Mouse (Mus musculus): ENCODE data around the gene AU040320. TPM values are rescaled to one million over a fixed set of nuclear protein-coding genes. Genes with fewer than 3 reads are reported as not detected.
A peak's percentile ranks its signal among the peaks of the same experiment; 100 is the strongest.

Gene AU040320
- polyA plus RNA-seq, 1 experiment from 2014 or later: 20.7 TPM

DNA sequence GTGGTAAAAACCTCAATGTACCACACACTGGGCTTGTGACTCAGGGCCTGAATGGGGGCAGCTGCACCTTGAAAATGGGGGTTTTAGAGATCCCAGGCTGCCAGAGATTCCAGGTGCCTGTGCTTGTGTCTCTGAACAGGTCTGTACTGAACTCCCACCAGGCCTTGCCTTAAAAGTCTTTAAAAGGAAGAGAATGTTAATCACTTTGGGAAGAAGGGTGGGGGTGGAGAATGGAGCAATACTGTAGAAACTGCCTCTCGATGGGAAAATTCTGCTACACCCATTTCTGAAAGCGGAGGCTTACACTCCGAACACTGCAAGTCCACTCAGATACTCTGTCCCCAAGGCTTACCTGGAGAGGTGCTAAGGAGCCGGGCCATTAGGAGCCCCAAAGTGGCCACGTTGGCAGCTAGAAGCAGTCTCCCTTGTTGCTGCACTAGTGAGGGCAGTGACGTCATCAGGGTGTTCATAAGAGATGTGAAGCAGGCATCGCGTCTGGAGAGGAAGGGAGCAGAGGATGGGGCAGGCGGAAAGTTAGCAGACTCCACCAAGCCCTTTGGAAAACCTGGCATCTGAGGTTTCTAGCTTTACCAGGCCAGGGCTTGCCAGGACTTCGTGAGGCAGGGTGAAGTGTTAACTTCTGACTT lies 7.0 kb upstream of the AU040320 start:
- Histone ChIP-seq H3K4me2 (no peak overlapping the region), H3K9ac (ENCODE audit: low read depth, low read length) (no peak overlapping the region), H3K36me3 (ENCODE audit: control insufficient read depth, insufficient read depth, low read length) (peaks cover 9% of the 10 kb centered on the region), H3K4me1 (ENCODE audit: control insufficient read depth, insufficient read depth, low read length) (no peaks in the 10 kb centered on the region; the same call in 1 of the 2 replicates), H3K9me3 (replicated peaks; ENCODE audit: control insufficient read depth, low read length) (no peaks in the 10 kb centered on the region), H3K27me3 (ENCODE audit: control insufficient read depth, insufficient read depth, low read length) (no peaks in the 10 kb centered on the region), H3K4me3 (ENCODE audit: low read depth, low read length) (no peak overlapping the region), H3K27ac (ENCODE audit: low read depth, low read length) (no peak overlapping the region)
- ATAC-seq (replicated peaks; ENCODE audit: insufficient number of reproducible peaks, low FRiP score, low TSS enrichment): no peak
- 71% methylated on average over 10 of the region's 10 CpGs for WGBS (ENCODE audit: insufficient replicate concordance)

DNA sequence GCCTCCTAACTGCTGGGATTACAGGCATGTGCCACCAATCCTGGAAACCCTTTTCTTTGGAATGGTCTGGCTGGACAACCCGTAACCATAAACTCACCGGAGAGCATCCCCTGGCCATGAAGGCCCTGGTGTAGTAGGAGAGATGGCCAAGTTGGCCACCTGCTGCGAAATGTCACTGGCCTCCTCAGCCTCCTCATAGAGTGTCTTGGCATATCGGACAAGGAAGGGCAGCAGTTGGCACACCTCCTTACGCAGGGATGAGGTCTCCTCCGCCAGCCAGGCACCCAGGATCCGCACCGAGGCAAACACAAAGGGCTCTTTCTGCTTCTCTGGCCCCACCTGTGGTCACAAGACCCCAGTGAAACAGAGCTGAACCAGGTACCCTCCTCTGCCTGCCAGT lies 5.0 kb upstream of the AU040320 start:
- 94% methylated on average over 8 of the region's 8 CpGs for WGBS (ENCODE audit: insufficient replicate concordance)
- Histone ChIP-seq H3K4me2 (no peak overlapping the region), H3K4me1 (ENCODE audit: control insufficient read depth, insufficient read depth, low read length) (peaks cover 10% of the 10 kb centered on the region), H3K9ac (ENCODE audit: low read depth, low read length) (0 out of 2 replicates have a peak overlapping the region, but pooled peaks have one; percentile 34), H3K4me3 (ENCODE audit: low read depth, low read length) (no peak overlapping the region), H3K27ac (ENCODE audit: low read depth, low read length) (no peak overlapping the region), H3K27me3 (ENCODE audit: control insufficient read depth, insufficient read depth, low read length) (no peaks in the 10 kb centered on the region), H3K36me3 (ENCODE audit: control insufficient read depth, insufficient read depth, low read length) (peaks cover 9% of the 10 kb centered on the region), H3K9me3 (replicated peaks; ENCODE audit: control insufficient read depth, low read length) (no peaks in the 10 kb centered on the region)
- no peak for ATAC-seq (replicated peaks; ENCODE audit: insufficient number of reproducible peaks, low FRiP score, low TSS enrichment)

DNA sequence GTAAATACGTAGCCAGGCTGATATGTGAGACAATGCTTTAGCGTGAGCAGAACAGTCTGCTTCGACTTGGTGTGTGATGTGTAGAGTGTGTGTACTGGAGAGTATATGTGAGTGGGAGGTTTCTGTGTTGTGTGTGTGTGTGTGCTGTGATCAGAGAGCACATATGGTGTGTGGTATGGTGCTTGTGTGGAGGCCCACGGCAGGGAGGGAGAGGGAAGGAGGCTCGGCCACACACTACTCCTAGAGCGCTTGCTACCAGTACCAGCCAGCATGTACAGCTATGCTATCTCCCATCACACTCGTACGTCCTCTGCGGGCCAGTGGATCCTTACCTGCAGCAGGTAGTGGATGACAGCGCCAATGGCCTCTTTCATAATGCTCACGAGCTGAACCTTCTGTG lies 3.8 kb upstream of the AU040320 start:
- 79% methylated on average over 11 of the region's 11 CpGs for WGBS (ENCODE audit: insufficient replicate concordance)
- H3K27me3 ChIP-seq (ENCODE audit: control insufficient read depth, insufficient read depth, low read length): no peaks in the 10 kb centered on the region
- H3K4me3 ChIP-seq (ENCODE audit: low read depth, low read length): no peak overlapping the region
- peaks cover 14% of the 10 kb centered on the region for H3K4me1 ChIP-seq (ENCODE audit: control insufficient read depth, insufficient read depth, low read length)
- no peak overlapping the region for H3K4me2 ChIP-seq
- H3K9ac ChIP-seq (ENCODE audit: low read depth, low read length): no peak overlapping the region
- no peaks in the 10 kb centered on the region for H3K9me3 ChIP-seq (replicated peaks; ENCODE audit: control insufficient read depth, low read length)
- ATAC-seq (replicated peaks; ENCODE audit: insufficient number of reproducible peaks, low FRiP score, low TSS enrichment): no peak
- H3K36me3 ChIP-seq (ENCODE audit: control insufficient read depth, insufficient read depth, low read length): peaks cover 9% of the 10 kb centered on the region
- H3K27ac ChIP-seq (ENCODE audit: low read depth, low read length): no peak overlapping the region

DNA sequence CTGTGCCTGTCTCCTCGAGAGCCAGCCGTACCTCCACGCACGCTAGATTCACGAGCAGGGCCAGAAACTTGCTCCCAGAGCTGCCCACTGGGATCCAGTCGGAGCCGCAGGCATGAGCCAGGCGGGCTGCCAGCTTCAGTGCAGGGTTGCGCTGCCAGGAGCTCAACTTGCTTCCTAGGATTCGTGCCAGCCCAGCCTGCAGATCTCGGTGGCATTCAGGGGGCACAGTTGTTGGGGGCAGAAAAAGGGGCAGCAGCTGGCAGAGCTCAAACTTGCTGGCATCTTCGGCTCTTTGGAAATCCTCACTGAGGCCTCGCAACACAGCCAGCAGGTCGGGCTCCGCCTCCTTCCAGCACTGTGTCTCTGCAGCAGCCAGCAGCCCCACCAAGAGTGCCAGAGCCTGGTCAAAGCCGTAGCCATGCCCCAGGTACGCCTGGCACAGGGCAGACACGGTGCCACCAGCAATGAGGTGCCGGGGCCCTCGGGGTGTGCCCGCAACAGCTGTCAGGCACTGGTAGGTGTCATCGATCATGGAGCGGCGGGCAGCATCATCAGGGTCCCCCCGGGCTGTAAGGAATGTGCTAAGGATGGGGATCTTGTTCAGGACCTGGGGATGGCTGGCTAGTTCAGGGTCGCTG lies 3.2 kb upstream of the AU040320 start:
- Histone ChIP-seq H3K4me2 (no peak overlapping the region), H3K36me3 (ENCODE audit: control insufficient read depth, insufficient read depth, low read length) (peaks cover 9% of the 10 kb centered on the region)
- WGBS (ENCODE audit: insufficient replicate concordance): 90% methylated on average over 26 of the region's 26 CpGs

DNA sequence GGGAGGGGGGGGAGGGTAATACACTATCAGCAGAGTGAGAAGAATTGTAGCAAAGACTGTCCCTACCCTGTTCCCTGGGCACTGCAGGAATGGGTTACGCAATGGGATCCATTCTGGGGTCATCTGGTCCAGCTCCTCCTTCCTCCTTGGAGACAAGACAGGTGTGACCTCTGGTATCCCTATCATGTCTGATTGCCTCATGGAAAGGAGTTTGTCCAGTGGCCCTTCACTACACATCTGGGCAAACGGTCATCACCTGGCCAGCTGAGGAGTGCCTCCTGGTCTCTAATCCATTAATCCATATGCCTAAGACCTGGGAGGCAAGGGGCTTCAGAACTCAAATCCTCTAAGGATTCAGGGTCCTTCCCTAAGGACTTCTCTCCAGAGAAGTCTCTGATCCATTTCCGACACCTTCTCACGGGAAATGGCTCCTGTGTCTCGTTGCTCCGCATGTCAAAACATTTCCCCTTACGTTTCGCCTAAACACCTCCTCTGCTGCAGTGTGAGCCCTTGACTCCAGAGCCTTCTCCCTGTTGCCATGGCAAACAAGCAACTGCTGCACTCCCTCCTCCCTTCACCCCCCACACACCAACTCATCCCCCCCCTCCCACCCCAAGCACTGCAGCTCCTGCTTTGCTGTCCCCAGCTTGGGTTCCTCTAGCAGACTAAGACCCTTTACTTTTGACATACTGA lies 2.3 kb upstream of the AU040320 start:
- Histone ChIP-seq H3K27me3 (ENCODE audit: control insufficient read depth, insufficient read depth, low read length) (no peaks in the 10 kb centered on the region), H3K27ac (ENCODE audit: low read depth, low read length) (no peak overlapping the region), H3K36me3 (ENCODE audit: control insufficient read depth, insufficient read depth, low read length) (peaks cover 6% of the 10 kb centered on the region; the same call in 1 of the 2 replicates), H3K4me3 (ENCODE audit: low read depth, low read length) (no peak overlapping the region), H3K4me1 (ENCODE audit: control insufficient read depth, insufficient read depth, low read length) (peaks cover 14% of the 10 kb centered on the region), H3K9me3 (replicated peaks; ENCODE audit: control insufficient read depth, low read length) (no peaks in the 10 kb centered on the region), H3K4me2 (0 out of 2 replicates have a peak overlapping the region, but pooled peaks have one; percentile 94), H3K9ac (ENCODE audit: low read depth, low read length) (0 out of 2 replicates have a peak overlapping the region, but pooled peaks have one; percentile 39)
- 72% methylated on average over 8 of the region's 8 CpGs for WGBS (ENCODE audit: insufficient replicate concordance)
- ATAC-seq (replicated peaks; ENCODE audit: insufficient number of reproducible peaks, low FRiP score, low TSS enrichment): no peak

More for the DNA sequence above, 3.2 kb upstream of the AU040320 start:
- no peak overlapping the region for H3K9ac ChIP-seq (ENCODE audit: low read depth, low read length)
- no peaks in the 10 kb centered on the region for H3K27me3 ChIP-seq (ENCODE audit: control insufficient read depth, insufficient read depth, low read length)
- ATAC-seq (replicated peaks; ENCODE audit: insufficient number of reproducible peaks, low FRiP score, low TSS enrichment): no peak
- H3K9me3 ChIP-seq (replicated peaks; ENCODE audit: control insufficient read depth, low read length): no peaks in the 10 kb centered on the region
- H3K4me1 ChIP-seq (ENCODE audit: control insufficient read depth, insufficient read depth, low read length): peaks cover 14% of the 10 kb centered on the region
- no peak overlapping the region for H3K27ac ChIP-seq (ENCODE audit: low read depth, low read length)
- H3K4me3 ChIP-seq (ENCODE audit: low read depth, low read length): no peak overlapping the region

DNA sequence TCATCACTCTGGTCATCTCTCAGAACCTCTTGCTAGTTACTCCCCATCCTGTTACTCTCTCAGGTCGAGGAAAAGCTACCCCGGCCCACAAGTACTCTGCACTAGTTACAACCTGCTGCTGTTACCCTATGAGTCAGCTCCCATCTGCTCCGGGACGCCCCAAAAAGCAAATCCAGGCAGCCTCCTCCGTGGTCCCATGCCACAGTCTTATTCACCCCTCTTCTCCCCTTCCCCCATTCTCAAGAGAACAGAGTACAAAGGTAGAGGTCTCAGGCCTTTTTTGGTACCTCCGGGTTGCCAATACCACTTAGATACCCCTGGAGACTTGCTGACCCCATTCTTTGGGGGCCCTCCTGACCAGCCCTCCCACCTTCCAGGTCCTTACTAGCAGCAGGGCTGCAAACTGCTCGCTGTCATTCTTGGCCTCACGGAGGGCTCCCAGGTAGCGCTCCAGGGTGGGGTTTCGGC lies 1.8 kb upstream of the AU040320 start:
- Histone ChIP-seq H3K4me3 (ENCODE audit: low read depth, low read length) (peak overlapping the region; percentile 92), H3K27me3 (ENCODE audit: control insufficient read depth, insufficient read depth, low read length) (no peaks in the 10 kb centered on the region), H3K9me3 (replicated peaks; ENCODE audit: control insufficient read depth, low read length) (no peaks in the 10 kb centered on the region), H3K4me2 (peak overlapping the region; percentile 94), H3K9ac (ENCODE audit: low read depth, low read length) (peak overlapping the region; percentile 39; the same call in 1 of the 2 replicates), H3K36me3 (ENCODE audit: control insufficient read depth, insufficient read depth, low read length) (peaks cover 5% of the 10 kb centered on the region; the same call in 1 of the 2 replicates), H3K4me1 (ENCODE audit: control insufficient read depth, insufficient read depth, low read length) (peaks cover 14% of the 10 kb centered on the region), H3K27ac (ENCODE audit: low read depth, low read length) (0 out of 2 replicates have a peak overlapping the region, but pooled peaks have one; percentile 10)
- no peak for ATAC-seq (replicated peaks; ENCODE audit: insufficient number of reproducible peaks, low FRiP score, low TSS enrichment)
- 56% methylated on average over 10 of the region's 10 CpGs for WGBS (ENCODE audit: insufficient replicate concordance)

DNA sequence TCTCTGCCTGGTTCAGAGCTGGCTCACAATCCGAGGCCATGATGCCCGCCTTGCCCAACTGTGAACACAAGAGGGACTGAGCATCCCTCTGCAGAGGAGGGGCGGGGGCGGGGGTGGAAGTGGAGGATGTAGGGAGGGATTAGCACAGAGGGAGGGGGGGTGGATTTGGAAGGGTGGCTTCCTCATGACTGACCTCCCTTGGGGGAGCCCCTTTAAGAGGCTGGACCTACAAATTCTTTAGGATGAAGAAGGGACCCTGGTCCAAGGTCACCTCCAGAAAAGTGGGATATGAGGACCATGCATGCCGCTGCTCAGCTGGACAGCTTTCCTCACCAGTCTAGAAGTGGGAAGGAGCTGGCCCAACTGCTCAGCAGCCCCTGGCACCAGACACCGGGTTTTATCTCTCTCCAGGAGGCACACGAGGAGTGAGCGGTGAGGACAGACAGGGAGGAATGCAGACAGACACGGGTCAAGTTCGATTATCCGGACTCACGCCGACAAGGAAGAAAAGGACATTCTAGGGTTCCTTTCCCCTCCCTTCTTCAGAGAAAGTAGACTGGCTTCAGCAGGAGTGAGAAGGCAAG lies 1.2 kb upstream of the AU040320 start:
- 10% methylated on average over 13 of the region's 13 CpGs for WGBS (ENCODE audit: insufficient replicate concordance)
- Histone ChIP-seq H3K9ac (ENCODE audit: low read depth, low read length) (peak overlapping the region; percentile 88), H3K27ac (ENCODE audit: low read depth, low read length) (0 out of 2 replicates have a peak overlapping the region, but pooled peaks have one; percentile 10), H3K36me3 (ENCODE audit: control insufficient read depth, insufficient read depth, low read length) (peaks cover 5% of the 10 kb centered on the region; the same call in 1 of the 2 replicates), H3K4me1 (ENCODE audit: control insufficient read depth, insufficient read depth, low read length) (peaks cover 14% of the 10 kb centered on the region), H3K9me3 (replicated peaks; ENCODE audit: control insufficient read depth, low read length) (no peaks in the 10 kb centered on the region), H3K4me3 (ENCODE audit: low read depth, low read length) (peak overlapping the region; percentile 92), H3K27me3 (ENCODE audit: control insufficient read depth, insufficient read depth, low read length) (no peaks in the 10 kb centered on the region), H3K4me2 (peak overlapping the region; percentile 94)
- no peak for ATAC-seq (replicated peaks; ENCODE audit: insufficient number of reproducible peaks, low FRiP score, low TSS enrichment)

DNA sequence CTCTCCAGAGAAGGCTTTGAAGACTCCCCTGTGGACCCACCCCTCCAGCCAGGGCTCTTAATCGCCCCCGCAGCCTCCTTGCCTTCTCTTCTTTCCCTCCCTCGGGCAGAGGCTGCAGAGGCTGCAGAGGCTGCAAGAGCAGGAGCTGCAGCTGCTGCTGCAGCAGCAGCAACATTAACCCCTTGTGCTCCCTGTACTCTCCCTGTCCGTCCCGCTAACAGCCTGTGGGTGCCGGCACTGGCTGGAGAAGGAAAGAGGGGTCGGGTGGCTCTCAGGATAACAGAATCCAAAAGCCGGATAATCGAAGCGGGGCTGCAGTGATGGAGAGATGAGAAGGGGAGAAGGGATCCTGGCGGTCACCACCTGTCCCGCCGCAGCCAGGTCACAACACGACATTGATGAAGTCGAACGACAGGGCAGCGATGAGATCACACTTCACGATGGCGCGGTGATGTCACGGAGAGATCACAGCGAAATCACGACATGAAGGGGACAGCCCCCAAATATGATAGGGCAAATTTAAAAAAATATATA lies 669 bp upstream of the AU040320 start:
- Histone ChIP-seq H3K36me3 (ENCODE audit: control insufficient read depth, insufficient read depth, low read length) (peaks cover 5% of the 10 kb centered on the region; the same call in 1 of the 2 replicates), H3K9me3 (replicated peaks; ENCODE audit: control insufficient read depth, low read length) (no peaks in the 10 kb centered on the region), H3K4me1 (ENCODE audit: control insufficient read depth, insufficient read depth, low read length) (peaks cover 14% of the 10 kb centered on the region), H3K9ac (ENCODE audit: low read depth, low read length) (peak overlapping the region; percentile 88), H3K27ac (ENCODE audit: low read depth, low read length) (peak overlapping the region; percentile 95; the same call in 1 of the 2 replicates), H3K27me3 (ENCODE audit: control insufficient read depth, insufficient read depth, low read length) (no peaks in the 10 kb centered on the region), H3K4me2 (peak overlapping the region; percentile 94), H3K4me3 (ENCODE audit: low read depth, low read length) (peak overlapping the region; percentile 92)
- WGBS (ENCODE audit: insufficient replicate concordance): 0% methylated on average over 23 of the region's 23 CpGs
- ATAC-seq (replicated peaks; ENCODE audit: insufficient number of reproducible peaks, low FRiP score, low TSS enrichment): no peak

All from heart, embryonic 11.5 days (tissue).